Mouse (Mus musculus) left cerebral cortex, adult 9 months (tissue): ENCODE results near the gene Oxgr1.

Experiments used
- DNase-seq, 2 experiments: peaks; one replicate each; pipeline ENCODE4 v3.0.0; 2022; ENCODE audit warnings: low spot score in 2 of 2

Oxgr1 gene

GRCm38 (mm10) chr14:119980698-119981235 lies 61.5 kb downstream of the Oxgr1 start:
- DNase-seq = no peak
